Mouse (Mus musculus): ENCODE data around the gene Tex21.

GRCm38 (mm10) chr12:76272610-76273524 lies 26.3 kb upstream of the Tex21 start:
- TF ChIP-seq CTCF (IDR thresholded peaks at IDR 0.05; ENCODE audit: borderline replicate concordance, insufficient read depth, low read depth, low read length) (no peak), POLR2A (IDR thresholded peaks at IDR 0.05; ENCODE audit: borderline replicate concordance, insufficient read depth, low read length) (no peak)
